Mouse (Mus musculus) heart, adult 2 months (tissue): Measurements from ENCODE around the gene Fancc.

Source experiments
- CTCF ChIP-seq: fragments of 200-600 bp; IDR thresholded peaks from 2 replicates; pipeline ENCODE4 v1.8.1; 2022; ENCODE audit warnings: antibody characterized with exemption, mild to moderate bottlenecking, moderate library complexity
- POLR2A ChIP-seq: fragments of 200-500 bp; IDR thresholded peaks from 2 replicates; pipeline ENCODE4 v1.6.1; 2011; ENCODE audit warnings: mild to moderate bottlenecking, low read depth, low read length, control low read depth; ENCODE audit not compliant: insufficient read depth

DNA sequence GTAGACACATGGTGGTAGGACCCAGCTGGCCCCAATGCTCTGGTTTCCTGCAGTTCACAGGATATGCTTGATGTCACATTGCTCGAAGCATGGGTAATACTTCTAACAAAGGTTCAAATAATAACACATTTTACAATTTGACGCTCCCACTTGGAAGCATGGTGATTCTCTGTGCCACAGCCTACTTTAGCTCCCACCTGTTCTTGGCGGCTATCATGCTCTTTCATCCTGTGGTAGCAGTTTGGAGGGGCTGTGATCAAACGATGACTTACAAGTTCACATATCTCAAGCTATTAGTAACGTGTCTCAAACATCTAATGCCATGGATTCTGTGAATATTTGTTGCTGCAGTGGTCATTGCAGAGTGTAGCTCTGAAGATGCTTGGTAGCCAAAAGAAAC is 219.8 kb downstream of the Fancc start:
- TF ChIP-seq CTCF (no peak), POLR2A (no peak)
